Mouse (Mus musculus): ENCODE measurements around the gene Brd4. TPM values are rescaled to one million over a fixed set of nuclear protein-coding genes. Genes with fewer than 3 reads are reported as not detected.

Gene Brd4
- 113 and 134 TPM in 2 replicates for polyA plus RNA-seq (2016; fragmentation: Nextera tagmentation; extraction: Ambion mirVana)

- WGBS: under 1% methylated on average over 100 of the region's 100 CpGs
- no peaks in the 10 kb centered on the region for H3K9me3 ChIP-seq
- H3K27me3 ChIP-seq (ENCODE audit: insufficient read depth, poor library complexity, severe bottlenecking): no peaks in the 10 kb centered on the region
- H3K27ac ChIP-seq: peak within 1 kb of the TSS; percentile 99
- DNase-seq (ENCODE audit: low spot score): peak; percentile 93
- H3K36me3 ChIP-seq: peaks cover 8% of the 10 kb centered on the region; the same call in 1 of the 2 replicates
- H3K4me3 ChIP-seq: peak within 1 kb of the TSS; percentile 98
- H3K4me1 ChIP-seq (replicated peaks): peaks cover 32% of the 10 kb centered on the region
These were observed at the start of gene Brd4 for GRCm38 (mm10) chr17:32284262-32285137. Gene Brd4, minus strand, starts transcription at chr17:32284722.

- H3K36me3 ChIP-seq: peaks cover 99% of the 10 kb centered on the region
- H3K27me3 ChIP-seq (ENCODE audit: insufficient read depth, poor library complexity, severe bottlenecking): no peaks in the 10 kb centered on the region
- no peak overlapping the region for H3K27ac ChIP-seq
- 89% methylated on average over 31 of the region's 31 CpGs for WGBS
- H3K9me3 ChIP-seq: no peaks in the 10 kb centered on the region
- H3K4me3 ChIP-seq: no peak overlapping the region
- DNase-seq (ENCODE audit: low spot score): no peak
- no peaks in the 10 kb centered on the region for H3K4me1 ChIP-seq (replicated peaks)
These were observed 49.3 kb upstream of the Brd4 start for GRCm38 (mm10) chr17:32333675-32334303.

- Histone ChIP-seq H3K4me1 (replicated peaks) (peaks cover 4% of the 10 kb centered on the region), H3K27me3 (ENCODE audit: insufficient read depth, poor library complexity, severe bottlenecking) (no peaks in the 10 kb centered on the region), H3K4me3 (no peak overlapping the region), H3K27ac (no peak overlapping the region), H3K9me3 (no peaks in the 10 kb centered on the region), H3K36me3 (peaks cover 90% of the 10 kb centered on the region)
- no peak for DNase-seq (ENCODE audit: low spot score)
These were observed 43.0 kb upstream of the Brd4 start for GRCm38 (mm10) chr17:32327501-32327900.

GRCm38 (mm10) chr17:32322809-32323208 lies 38.3 kb upstream of the Brd4 start:
- H3K36me3 ChIP-seq: peaks cover 54% of the 10 kb centered on the region
- no peak overlapping the region for H3K4me3 ChIP-seq
- 78% methylated on average over 1 of the region's 1 CpGs for WGBS
- no peaks in the 10 kb centered on the region for H3K9me3 ChIP-seq
- H3K4me1 ChIP-seq (replicated peaks): peaks cover 29% of the 10 kb centered on the region
- no peak overlapping the region for H3K27ac ChIP-seq
- H3K27me3 ChIP-seq (ENCODE audit: insufficient read depth, poor library complexity, severe bottlenecking): no peaks in the 10 kb centered on the region
- DNase-seq (ENCODE audit: low spot score): no peak

- Histone ChIP-seq H3K4me1 (replicated peaks) (peaks cover 29% of the 10 kb centered on the region), H3K27ac (peak overlapping the region; percentile 95), H3K4me3 (peak overlapping the region; percentile 94), H3K9me3 (no peaks in the 10 kb centered on the region), H3K36me3 (peaks cover 55% of the 10 kb centered on the region), H3K27me3 (ENCODE audit: insufficient read depth, poor library complexity, severe bottlenecking) (no peaks in the 10 kb centered on the region)
- WGBS: 30% methylated on average over 6 of the region's 6 CpGs
- no peak for DNase-seq (ENCODE audit: low spot score)
These were observed 37.3 kb upstream of the Brd4 start for GRCm38 (mm10) chr17:32321836-32322235.

- H3K27ac ChIP-seq: peak overlapping the region; percentile 95
- peaks cover 29% of the 10 kb centered on the region for H3K4me1 ChIP-seq (replicated peaks)
- peak overlapping the region; percentile 94 for H3K4me3 ChIP-seq
- no peaks in the 10 kb centered on the region for H3K27me3 ChIP-seq (ENCODE audit: insufficient read depth, poor library complexity, severe bottlenecking)
- no peak for DNase-seq (ENCODE audit: low spot score)
- under 1% methylated on average over 23 of the region's 23 CpGs for WGBS
- no peaks in the 10 kb centered on the region for H3K9me3 ChIP-seq
- peaks cover 55% of the 10 kb centered on the region for H3K36me3 ChIP-seq
These were observed 36.8 kb upstream of the Brd4 start for GRCm38 (mm10) chr17:32321390-32321734.

GRCm38 (mm10) chr17:32320597-32321389 lies 36.3 kb upstream of the Brd4 start, which contains the start of gene Akap8:
Gene Akap8, minus strand, starts transcription at chr17:32321238.
- Histone ChIP-seq H3K9me3 (no peaks in the 10 kb centered on the region), H3K36me3 (peaks cover 55% of the 10 kb centered on the region), H3K4me1 (replicated peaks) (peaks cover 29% of the 10 kb centered on the region), H3K4me3 (peak within 1 kb of the TSS; percentile 94), H3K27ac (peak within 1 kb of the TSS; percentile 95), H3K27me3 (ENCODE audit: insufficient read depth, poor library complexity, severe bottlenecking) (no peaks in the 10 kb centered on the region)
- peak; percentile 99 for DNase-seq (ENCODE audit: low spot score)
- under 1% methylated on average over 83 of the region's 83 CpGs for WGBS

- H3K36me3 ChIP-seq: peaks cover 55% of the 10 kb centered on the region
- peak overlapping the region; percentile 95 for H3K27ac ChIP-seq
- under 1% methylated on average over 7 of the region's 7 CpGs for WGBS
- H3K4me1 ChIP-seq (replicated peaks): peaks cover 29% of the 10 kb centered on the region
- no peaks in the 10 kb centered on the region for H3K9me3 ChIP-seq
- no peaks in the 10 kb centered on the region for H3K27me3 ChIP-seq (ENCODE audit: insufficient read depth, poor library complexity, severe bottlenecking)
- no peak for DNase-seq (ENCODE audit: low spot score)
- peak overlapping the region; percentile 94 for H3K4me3 ChIP-seq
These were observed 35.4 kb upstream of the Brd4 start for GRCm38 (mm10) chr17:32319950-32320349.

- H3K4me3 ChIP-seq: no peak overlapping the region
- WGBS: 95% methylated on average over 3 of the region's 3 CpGs
- H3K27ac ChIP-seq: no peak overlapping the region
- no peaks in the 10 kb centered on the region for H3K9me3 ChIP-seq
- peaks cover 60% of the 10 kb centered on the region for H3K36me3 ChIP-seq
- H3K4me1 ChIP-seq (replicated peaks): peaks cover 27% of the 10 kb centered on the region
- DNase-seq (ENCODE audit: low spot score): no peak
- H3K27me3 ChIP-seq (ENCODE audit: insufficient read depth, poor library complexity, severe bottlenecking): no peaks in the 10 kb centered on the region
These were observed 33.2 kb upstream of the Brd4 start for GRCm38 (mm10) chr17:32317708-32318107.

- Histone ChIP-seq H3K4me1 (replicated peaks) (peaks cover 20% of the 10 kb centered on the region), H3K27ac (no peak overlapping the region), H3K27me3 (ENCODE audit: insufficient read depth, poor library complexity, severe bottlenecking) (no peaks in the 10 kb centered on the region), H3K4me3 (no peak overlapping the region), H3K36me3 (peaks cover 67% of the 10 kb centered on the region), H3K9me3 (no peaks in the 10 kb centered on the region)
- WGBS: 94% methylated on average over 8 of the region's 8 CpGs
- DNase-seq (ENCODE audit: low spot score): no peak
These were observed 32.5 kb upstream of the Brd4 start for GRCm38 (mm10) chr17:32317032-32317431.

GRCm38 (mm10) chr17:32315560-32315959 lies 31.0 kb upstream of the Brd4 start:
- no peak for DNase-seq (ENCODE audit: low spot score)
- H3K27ac ChIP-seq: no peak overlapping the region
- 94% methylated on average over 5 of the region's 5 CpGs for WGBS
- H3K27me3 ChIP-seq (ENCODE audit: insufficient read depth, poor library complexity, severe bottlenecking): no peaks in the 10 kb centered on the region
- peaks cover 82% of the 10 kb centered on the region for H3K36me3 ChIP-seq
- no peak overlapping the region for H3K4me3 ChIP-seq
- no peaks in the 10 kb centered on the region for H3K9me3 ChIP-seq
- peaks cover 12% of the 10 kb centered on the region for H3K4me1 ChIP-seq (replicated peaks)

- Histone ChIP-seq H3K9me3 (no peaks in the 10 kb centered on the region), H3K36me3 (peaks cover 98% of the 10 kb centered on the region)
These were observed 29.4 kb upstream of the Brd4 start for GRCm38 (mm10) chr17:32313892-32314291.

More at GRCm38 (mm10) chr17:32313892-32314291, 29.4 kb upstream of the Brd4 start:
- H3K27me3 ChIP-seq (ENCODE audit: insufficient read depth, poor library complexity, severe bottlenecking): no peaks in the 10 kb centered on the region
- no peak overlapping the region for H3K27ac ChIP-seq
- peaks cover under 1% of the 10 kb centered on the region for H3K4me1 ChIP-seq (replicated peaks)
- H3K4me3 ChIP-seq: no peak overlapping the region
- WGBS: 88% methylated on average over 5 of the region's 5 CpGs
- no peak for DNase-seq (ENCODE audit: low spot score)
